Mouse (Mus musculus): ENCODE measurements around the gene Nap1l3. TPM values are rescaled to one million over a fixed set of nuclear protein-coding genes. Genes with fewer than 3 reads are reported as not detected.
A peak's percentile ranks its signal among the peaks of the same experiment; 100 is the strongest.

Gene Nap1l3
- 1 to 10 TPM in 1 of 2 experiments, under 1 TPM in 1; 0.99 to 1.5 TPM for total RNA-seq (2021)
- 0.44 and 0.55 TPM in 2 replicates for polyA plus RNA-seq (2012; rRNA removed)
- long read RNA-seq, partial matches to known transcripts = 0 of 2 reads
- long read RNA-seq, other reads (novel, unspliced or antisense) = 0 of 2 reads

DNA sequence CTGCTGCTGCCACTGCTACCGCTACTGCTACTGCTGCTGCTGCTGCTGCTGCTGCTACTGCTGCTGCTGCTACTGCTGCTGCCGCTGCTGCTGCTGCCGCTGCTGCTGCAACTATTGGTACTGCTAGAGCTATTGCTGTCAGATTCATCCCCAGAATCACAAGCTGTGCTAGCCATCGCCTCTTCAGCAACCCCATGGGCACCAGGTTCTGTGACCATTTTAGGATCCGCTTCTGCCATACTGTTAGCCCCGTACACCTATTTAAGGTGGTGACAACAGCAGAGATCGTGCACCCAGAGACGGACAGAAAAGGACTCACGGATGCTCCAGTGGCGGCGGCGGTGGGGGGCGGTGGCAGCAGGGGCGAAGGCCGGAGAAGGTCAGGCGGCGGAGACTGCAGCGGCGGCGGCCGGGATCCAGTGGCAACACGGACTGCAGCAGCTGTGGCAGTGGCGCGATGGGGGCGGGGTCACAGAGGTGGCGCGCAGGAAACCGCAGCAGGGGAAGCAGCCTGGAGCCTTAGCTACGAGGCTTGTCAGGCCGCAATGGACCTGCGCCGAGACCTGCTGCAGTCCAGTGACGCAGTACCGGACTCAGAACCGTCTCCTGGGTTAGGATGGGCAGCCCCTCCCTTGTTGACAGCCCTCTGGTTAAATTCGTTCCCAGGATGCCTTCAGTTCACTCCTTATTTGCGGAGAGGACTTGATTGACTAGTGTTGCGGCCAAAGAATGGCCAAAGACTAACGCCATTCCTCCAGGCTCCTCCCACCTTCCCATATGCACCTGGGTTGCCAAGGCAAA lies at the start of gene Nap1l3:
Gene Nap1l3, minus strand, starts transcription at position 621 of the 801 bp plus-strand sequence.
- intact Hi-C loops (cut with DNase I) = no loop called here
- H3K27ac ChIP-seq = peak within 1 kb of the TSS; percentile 31; the same call in 1 of the 2 replicates
- WGBS = 8% methylated on average over 39 of the region's 39 CpGs
- H3K4me1 ChIP-seq (ENCODE audit: control insufficient read depth, insufficient read depth, low read length) = no peaks in the 10 kb centered on the region
- H3K4me3 ChIP-seq = peak within 1 kb of the TSS; percentile 35
- no peaks in the 10 kb centered on the region for H3K79me2 ChIP-seq (replicated peaks; ENCODE audit: control insufficient read depth, insufficient read depth, low read length)
- H3K9ac ChIP-seq (ENCODE audit: low read depth, low read length) = peak within 1 kb of the TSS; percentile 71
- peak; percentile 63 to 69 for DNase-seq
- H3K27me3 ChIP-seq (ENCODE audit: control insufficient read depth, insufficient read depth, low read length) = no peaks in the 10 kb centered on the region
- H3K36me3 ChIP-seq (ENCODE audit: control insufficient read depth, insufficient read depth, low read length) = no peaks in the 10 kb centered on the region
- TF ChIP-seq POLR2A (IDR thresholded peaks at IDR 0.05; ENCODE audit: insufficient read depth, low read depth, low read length) (0 out of 2 replicates have a peak, but pooled peaks have one; percentile 16), CTCF (IDR thresholded peaks at IDR 0.05) (no peak)

- Histone ChIP-seq H3K9ac (ENCODE audit: low read depth, low read length) (no peak overlapping the region), H3K79me2 (replicated peaks; ENCODE audit: control insufficient read depth, insufficient read depth, low read length) (no peaks in the 10 kb centered on the region), H3K4me3 (peak overlapping the region; percentile 35), H3K36me3 (ENCODE audit: control insufficient read depth, insufficient read depth, low read length) (no peaks in the 10 kb centered on the region), H3K27ac (no peak overlapping the region), H3K4me1 (ENCODE audit: control insufficient read depth, insufficient read depth, low read length) (no peaks in the 10 kb centered on the region), H3K27me3 (ENCODE audit: control insufficient read depth, insufficient read depth, low read length) (no peaks in the 10 kb centered on the region)
- intact Hi-C loops (cut with DNase I) = no loop called here
- 20% methylated on average over 8 of the region's 8 CpGs for WGBS
- TF ChIP-seq EP300 (IDR thresholded peaks at IDR 0.05; ENCODE audit: insufficient read depth, low read depth, low read length) (no peak), CTCF (IDR thresholded peaks at IDR 0.05) (no peak), POLR2A (IDR thresholded peaks at IDR 0.05; ENCODE audit: insufficient read depth, low read depth, low read length) (no peak)
- no peak for DNase-seq
These were observed 451 bp upstream of the Nap1l3 start for GRCm38 (mm10) chrX:122397652-122398051.

All from heart, adult 2 months (tissue).